Mouse (Mus musculus): ENCODE measurements around the gene Maml3.

DNA sequence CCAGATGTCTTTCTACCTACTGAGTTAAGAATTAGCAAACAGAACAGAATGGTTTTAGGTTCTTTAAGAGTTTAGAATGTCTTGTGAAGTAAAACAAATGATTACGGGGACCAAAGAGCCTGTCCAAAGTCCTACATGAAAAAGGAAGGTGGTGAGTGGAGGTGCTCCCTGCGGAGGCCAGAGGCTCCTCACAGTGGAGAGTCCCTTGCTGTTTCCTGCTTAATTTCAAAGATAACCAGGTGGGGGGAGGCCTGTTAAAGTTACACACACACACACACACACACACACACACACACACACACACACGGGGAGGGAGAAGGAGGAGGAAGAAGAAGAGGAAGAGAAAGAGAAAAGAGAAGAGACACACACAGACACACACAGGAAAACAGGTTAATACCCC is 139.9 kb downstream of the Maml3 start:
- TF ChIP-seq CHD2 (IDR thresholded peaks at IDR 0.05; ENCODE audit: low read depth, low read length) = no peak
- TF ChIP-seq ZNF384 (IDR thresholded peaks at IDR 0.05; ENCODE audit: low read depth, low read length) = no peak
- no peak for TF ChIP-seq HCFC1 (IDR thresholded peaks at IDR 0.05; ENCODE audit: borderline replicate concordance, insufficient read depth, low read length)

All from ES-E14 (cell line).